Mouse (Mus musculus) MEL-GATA-1-ER (cell line): Measurements from ENCODE around the gene Esf1.
"Not testable (repeated sequence)": the region's sequence is repeated elsewhere in the genome, so short reads cannot be mapped to it uniquely, and the experiment has no call there.

Experiments
- DNase-seq: peaks from one replicate; pipeline ENCODE4 v3.0.0-alpha.2; 2012; ENCODE audit warnings: low read depth; ENCODE audit errors: extremely low read depth

Esf1 gene

DNA sequence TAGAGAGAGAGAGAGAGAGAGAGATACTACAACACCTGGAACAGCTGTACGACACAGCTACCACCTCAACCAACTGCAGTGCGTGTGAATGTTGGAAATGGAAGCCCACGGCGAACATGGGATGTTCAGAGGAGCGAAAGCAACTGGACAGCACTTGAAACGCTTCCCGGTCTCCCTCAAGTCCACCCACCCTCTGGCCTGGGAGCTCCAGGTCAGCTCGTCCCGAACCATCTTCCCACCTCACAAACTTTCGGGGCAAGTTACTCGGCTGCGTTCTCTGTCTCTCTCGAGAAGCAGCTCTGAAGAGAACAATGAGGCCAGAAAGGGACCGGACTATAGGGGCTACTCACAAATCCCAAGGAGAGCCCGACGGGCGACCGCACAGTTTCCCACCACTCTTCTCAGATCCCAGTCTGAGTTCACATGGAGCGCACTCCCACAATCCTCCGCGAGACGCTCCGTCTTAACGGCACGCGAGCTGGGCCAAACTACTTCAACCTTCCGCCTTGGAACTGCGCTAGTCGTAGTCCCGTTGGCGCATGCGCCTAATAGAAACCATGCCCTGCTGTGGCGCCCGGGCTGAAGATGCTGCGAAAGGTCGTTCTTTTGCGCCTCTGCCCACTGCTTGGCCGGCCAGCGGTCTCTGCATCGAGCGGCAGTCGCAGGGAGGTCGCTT, at the start of gene Esf1, which contains the start of gene Ndufaf5:
Gene Esf1 (minus strand): TSS at position 438 of the 676 bp plus-strand sequence.
Gene Ndufaf5 (plus strand): TSS at position 523 of the 676 bp plus-strand sequence.
- peak; percentile 92 for DNase-seq

DNA sequence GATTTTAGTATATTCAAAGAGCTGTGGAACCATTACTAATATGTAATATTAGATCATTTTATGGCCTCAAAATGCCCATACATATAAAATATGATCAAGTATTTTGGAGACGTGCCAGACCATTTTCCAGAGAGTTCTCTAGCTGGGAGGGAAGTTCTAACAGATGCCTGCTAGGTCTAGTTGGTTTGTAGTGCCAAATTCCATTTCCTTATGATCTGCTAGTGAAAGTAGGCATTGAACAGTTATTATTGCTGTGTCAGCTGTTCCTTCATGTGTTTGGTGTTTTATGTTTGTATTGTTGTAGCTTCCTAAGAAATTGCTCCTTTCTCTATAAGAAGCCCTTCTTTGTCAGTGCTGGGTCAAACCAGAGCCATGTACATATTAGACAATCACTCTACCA, 45.6 kb upstream of the Esf1 start:
- no peak for DNase-seq

- no peak for DNase-seq
Observed at GRCm38 (mm10) chr2:140215415-140215814, 45.1 kb upstream of the Esf1 start.

DNA sequence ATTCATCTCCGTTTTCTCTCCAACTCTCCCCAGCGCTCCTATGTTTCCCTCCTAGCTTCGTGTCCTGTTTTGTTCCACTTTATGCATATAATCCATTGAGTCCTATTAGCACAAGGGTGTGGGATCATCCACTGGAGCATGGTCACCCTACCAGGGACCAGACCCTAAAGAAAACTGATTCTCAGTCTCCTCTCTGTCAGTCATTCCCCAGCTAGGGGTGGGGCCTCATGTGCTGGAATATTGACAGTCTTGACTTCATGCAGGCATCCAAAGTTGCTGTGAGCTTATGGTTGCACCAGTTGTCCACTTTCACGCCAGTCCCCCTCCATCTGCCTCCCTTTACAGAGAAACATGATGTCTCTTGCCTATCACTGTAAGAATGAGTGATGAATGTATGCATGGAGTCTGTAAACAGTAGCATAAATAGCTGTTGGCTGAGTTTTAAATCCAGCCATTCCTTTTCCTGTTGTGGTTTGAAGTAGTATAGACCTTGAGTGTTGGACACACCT, 44.2 kb upstream of the Esf1 start:
- no peak for DNase-seq

DNA sequence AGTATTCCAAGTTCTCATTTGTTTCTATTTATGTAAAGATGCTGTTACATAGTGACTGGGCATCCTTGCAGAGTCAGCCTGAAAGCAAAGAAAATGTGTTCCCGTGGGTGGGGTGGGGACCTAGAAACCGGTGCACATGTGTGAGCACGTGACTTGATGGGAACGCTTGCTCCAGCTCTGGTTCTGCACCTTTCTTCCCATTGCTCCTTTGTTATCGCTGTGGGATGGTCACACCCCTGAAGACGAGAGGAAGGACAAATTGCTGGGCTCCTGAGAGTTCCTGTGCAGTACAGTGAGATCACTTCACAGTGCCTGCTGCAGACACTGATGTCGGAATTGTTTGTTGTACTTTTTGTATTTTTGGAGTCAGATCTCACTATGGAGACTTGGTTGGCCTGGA, 33.4 kb upstream of the Esf1 start:
- DNase-seq: no peak

DNA sequence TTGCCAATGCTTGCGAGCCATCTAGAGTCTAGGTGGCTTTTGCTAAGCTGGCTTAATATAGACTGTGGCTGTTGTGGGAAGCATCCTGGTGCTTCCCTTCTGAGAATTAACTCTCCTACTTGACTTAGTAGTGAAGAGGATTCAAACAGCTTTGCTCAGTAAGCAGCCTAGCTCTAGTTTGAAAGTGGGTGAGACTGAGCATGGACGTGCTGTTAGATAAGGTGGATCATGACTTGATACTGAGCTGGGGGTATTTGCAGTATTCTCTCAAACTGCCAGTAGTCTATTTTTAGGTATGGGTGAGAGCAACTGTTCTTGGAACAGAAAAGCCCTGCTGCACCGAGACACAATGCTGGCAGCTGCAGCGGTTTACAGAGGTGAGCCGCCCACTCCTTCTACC, 32.2 kb upstream of the Esf1 start:
- no peak for DNase-seq

DNA sequence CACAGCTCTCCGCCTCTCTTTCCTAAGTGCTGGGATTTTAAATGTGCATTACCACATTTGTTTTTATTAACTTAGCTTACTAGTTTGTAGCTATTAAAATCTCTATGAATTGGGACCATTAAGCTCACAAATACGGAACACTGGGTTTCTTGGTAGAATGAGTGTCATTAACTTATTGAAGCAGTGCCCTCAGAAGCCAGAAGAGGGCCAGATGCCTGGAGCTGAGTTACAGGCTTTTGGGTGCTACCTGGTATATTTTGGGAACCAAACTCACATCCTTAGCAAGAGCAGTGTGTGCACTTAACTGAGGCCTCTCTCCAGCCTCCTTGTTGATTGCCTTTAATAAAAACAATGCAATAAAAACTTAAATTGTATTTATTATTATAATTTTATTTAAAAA, 30.3 kb upstream of the Esf1 start:
- no peak for DNase-seq

- DNase-seq: not testable (repeated sequence)
Observed at GRCm38 (mm10) chr2:140185685-140186210, 15.4 kb upstream of the Esf1 start.

DNA sequence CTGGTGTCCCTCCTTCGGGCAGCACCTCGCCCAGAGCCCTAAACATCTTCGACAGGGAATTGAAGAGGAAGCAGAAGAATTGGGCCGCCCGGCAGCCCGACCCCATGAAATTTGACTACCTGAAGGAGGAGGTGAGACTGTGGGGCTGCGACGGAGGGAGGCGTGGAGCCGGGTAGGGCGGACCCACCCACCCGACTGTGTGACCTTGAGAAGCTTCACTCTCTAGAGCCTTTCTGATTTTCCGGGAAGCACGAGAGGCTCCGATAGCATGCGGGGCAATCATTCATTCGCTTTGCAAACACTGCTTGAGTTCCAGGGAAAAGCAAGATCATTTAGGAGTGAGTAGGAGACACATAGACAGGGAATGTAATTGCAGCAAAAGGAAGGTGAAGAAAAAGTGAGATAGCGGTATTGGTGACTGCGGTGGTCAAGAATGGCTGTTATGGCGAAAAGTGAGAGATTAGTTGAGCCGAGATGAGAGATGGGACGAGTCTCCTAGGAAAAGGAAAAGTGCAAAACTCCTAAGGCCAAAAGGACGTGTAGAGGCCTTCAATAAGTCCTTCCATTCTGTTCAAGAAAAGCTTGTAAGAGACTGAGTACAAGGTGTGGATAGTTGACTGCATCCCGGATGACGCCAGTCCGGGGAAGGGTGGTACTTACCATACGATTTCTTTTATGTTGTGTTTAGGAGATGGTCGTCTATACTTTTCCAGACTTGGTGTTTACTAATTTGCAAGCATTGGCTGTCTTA, 614 bp upstream of the Esf1 start:
- DNase-seq: no peak

- DNase-seq: no peak
Observed at GRCm38 (mm10) chr2:140169057-140169456, 1.3 kb downstream of the Esf1 start.

GRCm38 (mm10) chr2:140163351-140163854, 7.0 kb downstream of the Esf1 start:
- peak; percentile 89 for DNase-seq

GRCm38 (mm10) chr2:140159186-140159730, 11.1 kb downstream of the Esf1 start:
- peak; percentile 25 for DNase-seq

- DNase-seq: not testable (repeated sequence)
Observed at GRCm38 (mm10) chr2:140151743-140152142, 18.6 kb downstream of the Esf1 start, which contains the start of gene Gm17374. TSS of gene Gm17374 (plus strand) at chr2:140152043.

DNA sequence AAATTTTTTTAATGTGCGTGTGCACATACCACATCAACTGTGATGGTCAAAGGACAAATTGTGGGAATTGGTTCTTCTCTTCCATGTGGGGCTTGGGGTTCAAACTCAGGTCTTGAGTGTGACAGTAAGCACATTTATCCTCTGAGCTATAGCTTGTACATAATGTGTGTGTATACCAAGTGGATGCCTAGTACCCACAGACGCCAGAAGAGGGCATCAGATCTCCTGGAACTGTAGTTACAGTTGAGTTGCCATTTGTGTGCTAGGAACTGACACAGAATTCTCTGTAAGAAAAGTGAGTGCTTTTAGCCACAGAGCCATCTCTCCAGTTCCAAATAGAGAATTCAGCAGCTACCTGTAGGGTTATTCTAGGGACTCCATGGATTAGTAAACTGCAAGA, 44.8 kb downstream of the Esf1 start:
- DNase-seq: no peak

DNA sequence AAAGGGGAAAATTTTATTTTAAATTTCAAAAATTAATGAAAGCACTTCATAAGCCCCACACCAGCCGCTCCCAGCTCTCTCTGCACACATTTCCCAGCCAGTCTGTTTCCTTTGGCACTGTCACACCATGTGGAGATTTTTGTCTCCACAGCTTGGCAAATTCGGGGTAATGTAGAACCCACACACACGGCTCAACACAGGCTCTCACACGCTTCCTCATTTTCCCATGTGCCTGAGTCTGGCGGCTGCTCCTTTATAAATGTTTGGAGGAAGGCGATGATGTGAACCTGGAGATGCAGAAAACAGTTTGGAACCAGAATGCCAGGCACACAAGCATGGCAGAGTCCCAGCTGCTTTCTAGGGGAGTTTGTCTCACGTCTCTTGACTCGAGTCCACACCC, 56.5 kb downstream of the Esf1 start:
- DNase-seq: no peak

- DNase-seq: no peak
Observed at GRCm38 (mm10) chr2:140108945-140109344, 61.4 kb downstream of the Esf1 start.

DNA sequence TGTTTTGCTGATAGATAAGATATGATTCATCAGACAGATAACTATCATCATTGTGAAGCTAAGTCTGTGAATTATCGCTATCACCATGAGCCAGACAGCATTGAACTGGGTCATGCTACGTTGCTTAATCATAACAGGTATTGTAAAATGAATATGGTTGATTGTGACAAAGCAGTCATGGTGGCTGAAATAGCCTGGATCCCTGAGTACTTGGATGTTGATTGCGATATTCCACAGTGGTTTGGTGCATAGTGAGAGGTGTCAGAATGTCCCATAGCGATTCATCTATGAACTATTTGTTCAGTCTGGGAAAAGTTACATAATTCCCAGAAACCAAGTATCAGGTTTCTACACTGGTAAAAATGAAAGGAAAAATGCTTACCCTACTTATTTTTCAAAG, 62.7 kb downstream of the Esf1 start:
- DNase-seq: no peak

DNA sequence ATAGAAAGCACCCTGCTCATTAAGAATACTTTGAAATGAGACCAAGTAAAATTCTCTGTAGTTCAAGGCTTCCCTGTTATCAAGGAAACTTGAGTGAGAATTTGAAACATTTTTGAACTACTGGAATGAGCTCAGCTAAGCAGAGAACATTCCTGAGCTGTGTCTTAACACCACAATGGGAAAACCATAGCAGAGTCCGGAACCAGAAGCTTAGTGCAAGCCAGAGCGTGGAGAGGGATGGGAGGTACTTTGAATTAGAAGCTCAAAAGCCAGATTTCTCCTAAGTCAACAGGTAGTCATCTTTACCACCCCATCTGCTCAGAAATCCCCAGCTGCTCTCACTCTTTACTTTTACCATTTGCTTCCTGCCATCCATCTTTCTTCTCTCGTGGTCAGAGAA, 65.4 kb downstream of the Esf1 start:
- DNase-seq: no peak

DNA sequence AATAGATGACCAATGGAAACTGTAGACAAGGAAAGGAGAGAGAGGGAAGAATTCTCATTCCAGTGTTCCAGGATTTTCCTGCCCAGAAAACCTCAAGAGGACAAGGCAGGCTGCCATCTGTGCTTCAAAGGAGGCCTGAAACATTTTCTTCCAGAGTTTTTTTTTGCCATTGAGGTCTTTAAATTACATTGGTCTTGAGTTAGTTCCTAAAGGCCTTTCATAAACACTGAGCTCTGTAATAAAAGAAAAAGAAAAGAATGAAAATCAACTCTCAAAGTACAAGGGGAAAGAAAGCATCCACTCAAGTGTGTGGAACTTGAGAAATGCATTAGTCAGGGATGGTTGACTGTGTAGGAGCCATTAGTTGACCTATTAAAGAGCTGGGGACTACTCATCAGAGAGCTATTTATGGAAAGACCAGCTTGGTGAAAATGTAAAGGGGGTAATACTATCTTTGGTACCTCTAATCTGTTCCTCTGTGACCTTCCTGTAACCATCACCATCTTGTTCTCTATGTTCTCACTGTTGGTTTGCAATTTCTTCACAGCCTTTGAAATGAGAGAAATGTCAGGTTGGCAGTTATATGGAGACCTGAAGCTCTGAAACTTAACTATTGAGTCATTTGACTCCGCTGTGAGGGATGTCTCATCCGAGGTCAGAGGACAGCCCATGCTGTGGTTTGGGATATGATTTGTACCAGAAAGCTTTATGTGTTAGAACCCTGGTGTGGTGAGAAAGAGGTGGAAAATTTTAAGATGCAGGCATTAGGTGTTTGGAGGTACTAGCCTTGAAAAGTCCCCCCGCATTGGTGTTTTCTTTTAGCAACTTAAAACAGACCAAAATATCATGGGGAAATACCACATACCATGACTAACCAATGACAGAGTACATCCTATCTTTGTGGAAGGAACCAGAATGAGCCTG, 69.6 kb downstream of the Esf1 start:
- no peak for DNase-seq

GRCm38 (mm10) chr2:140099971-140100370, 70.4 kb downstream of the Esf1 start:
- DNase-seq: no peak

GRCm38 (mm10) chr2:140097131-140097591, 73.2 kb downstream of the Esf1 start:
- no peak for DNase-seq
